Mouse (Mus musculus) myocyte (in vitro differentiated cells): Measurements from ENCODE around the gene Popdc3. TPM values are rescaled to one million over a fixed set of nuclear protein-coding genes. Genes with fewer than 3 reads are reported as not detected.

ENCODE experiments used
- H3K27me3 ChIP-seq: one replicate; pipeline ENCODE4 v1.6.1; 2011; ENCODE audit not compliant: control insufficient read depth, insufficient read depth, insufficient read length
- H3K36me3 ChIP-seq: one replicate; pipeline ENCODE4 v1.6.1; 2011; ENCODE audit not compliant: control insufficient read depth, insufficient read depth
- H3K4me2 ChIP-seq: one replicate; pipeline ENCODE4 v1.6.1; 2011; ENCODE audit warnings: low read depth, control low read depth
- H3K4me3 ChIP-seq: one replicate; pipeline ENCODE4 v1.5.1; 2011; ENCODE audit warnings: mild to moderate bottlenecking, control low read depth, moderate library complexity
- H3K79me2 ChIP-seq: one replicate; pipeline ENCODE4 v1.6.1; 2011; ENCODE audit not compliant: control insufficient read depth, insufficient read depth
- H3ac ChIP-seq: one replicate; pipeline ENCODE4 v1.6.1; 2011; ENCODE audit not compliant: control insufficient read depth, insufficient read length
- CEBPB ChIP-seq: IDR thresholded peaks from 2 replicates; pipeline ENCODE4 v1.6.1; 2011; ENCODE audit warnings: mild to moderate bottlenecking, moderate library complexity; ENCODE audit not compliant: poor library complexity, insufficient read depth, severe bottlenecking
- E2F4 ChIP-seq: IDR thresholded peaks from one replicate; pipeline ENCODE4 v1.6.1; 2011; ENCODE audit warnings: mild to moderate bottlenecking, control low read depth, moderate library complexity; ENCODE audit not compliant: insufficient read depth
- MAX ChIP-seq: IDR thresholded peaks from one replicate; pipeline ENCODE4 v1.6.1; 2011; ENCODE audit warnings: low read depth, mild to moderate bottlenecking, control low read depth
- MYOD1 ChIP-seq, 3 experiments: IDR thresholded peaks; one replicate each; pipeline ENCODE4 v1.6.1; 2011; ENCODE audit warnings: control low read depth in 2 of 3, low read depth in 2 of 3, mild to moderate bottlenecking in 2 of 3, moderate library complexity in 1 of 3; ENCODE audit not compliant: insufficient read length in 2 of 3, control insufficient read depth in 1 of 3
- MYOG ChIP-seq, 3 experiments: IDR thresholded peaks; one replicate each; pipeline ENCODE4 v1.6.1; 2011; ENCODE audit warnings: control low read depth in 2 of 3, low read depth in 2 of 3, mild to moderate bottlenecking in 2 of 3; ENCODE audit not compliant: insufficient read length in 2 of 3, control insufficient read depth in 1 of 3, insufficient read depth in 1 of 3
- POLR2A ChIP-seq: IDR thresholded peaks from one replicate; pipeline ENCODE4 v1.6.1; 2011; ENCODE audit warnings: low read depth, mild to moderate bottlenecking, control low read depth, moderate library complexity; ENCODE audit not compliant: insufficient read length
- POLR2AphosphoS2 ChIP-seq: IDR thresholded peaks from one replicate; pipeline ENCODE4 v1.6.1; 2011; ENCODE audit warnings: low read depth, control low read depth; ENCODE audit not compliant: insufficient read length
- REST ChIP-seq: IDR thresholded peaks from one replicate; pipeline ENCODE4 v1.6.1; 2011; ENCODE audit warnings: mild to moderate bottlenecking, control low read depth, moderate library complexity; ENCODE audit not compliant: insufficient read depth, insufficient read length
- SRF ChIP-seq: IDR thresholded peaks from one replicate; pipeline ENCODE4 v1.6.1; 2011; ENCODE audit warnings: low read depth; ENCODE audit not compliant: control insufficient read depth, insufficient read length
- TCF12 ChIP-seq: IDR thresholded peaks from one replicate; pipeline ENCODE4 v1.6.1; 2011; ENCODE audit warnings: mild to moderate bottlenecking, control low read depth; ENCODE audit not compliant: poor library complexity, insufficient read depth, severe bottlenecking
- TCF3 ChIP-seq: IDR thresholded peaks from one replicate; pipeline ENCODE4 v1.6.1; 2011; ENCODE audit warnings: low read depth, control low read depth; ENCODE audit not compliant: insufficient read length
- USF1 ChIP-seq: IDR thresholded peaks from one replicate; pipeline ENCODE4 v1.6.1; 2011; ENCODE audit warnings: low read depth, mild to moderate bottlenecking, control low read depth, moderate library complexity
- polyA plus RNA-seq: library from polyadenylated mRNA; unstranded; fragments of >200 nt; fragmentation: generic; extraction: Trizol; gene quantifications from one replicate; pipeline ENCODE4 v1.2.1, GENCODE M21; 2012; ENCODE audit warnings: missing spikeins

The Popdc3 gene
- polyA plus RNA-seq, 1 experiment, result 122 TPM

DNA sequence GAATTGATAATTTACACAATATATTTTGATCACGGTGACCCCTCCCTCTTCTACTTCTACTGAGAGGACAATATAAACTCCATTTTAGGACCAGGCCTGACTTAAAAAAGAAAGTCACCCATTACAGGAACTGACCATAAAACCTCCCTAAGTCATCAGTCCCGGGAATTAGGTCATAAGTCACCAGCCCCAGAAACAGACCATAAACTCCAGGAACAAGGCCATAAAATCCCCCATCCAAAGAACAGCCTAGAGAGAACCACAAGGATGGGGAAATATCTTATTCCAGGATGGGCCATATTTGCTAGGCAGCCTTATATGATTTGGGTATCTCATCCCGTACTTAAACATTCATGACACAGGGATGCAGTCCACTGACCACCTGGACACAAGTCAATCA is 3.6 kb upstream of the Popdc3 start:
- Histone ChIP-seq H3K79me2 (no peaks in the 10 kb centered on the region), H3K36me3 (no peaks in the 10 kb centered on the region), H3K4me2 (no peak overlapping the region), H3ac (no peak overlapping the region), H3K27me3 (no peaks in the 10 kb centered on the region), H3K4me3 (no peak overlapping the region)
- TF ChIP-seq POLR2A (no peak), MYOG (IDR thresholded peaks at IDR 0.05; ENCODE audit: control insufficient read depth in 1 of 3, insufficient read depth in 1 of 3, insufficient read length in 2 of 3, low read depth in 2 of 3) (no peak), TCF12 (no peak), CEBPB (no peak)

DNA sequence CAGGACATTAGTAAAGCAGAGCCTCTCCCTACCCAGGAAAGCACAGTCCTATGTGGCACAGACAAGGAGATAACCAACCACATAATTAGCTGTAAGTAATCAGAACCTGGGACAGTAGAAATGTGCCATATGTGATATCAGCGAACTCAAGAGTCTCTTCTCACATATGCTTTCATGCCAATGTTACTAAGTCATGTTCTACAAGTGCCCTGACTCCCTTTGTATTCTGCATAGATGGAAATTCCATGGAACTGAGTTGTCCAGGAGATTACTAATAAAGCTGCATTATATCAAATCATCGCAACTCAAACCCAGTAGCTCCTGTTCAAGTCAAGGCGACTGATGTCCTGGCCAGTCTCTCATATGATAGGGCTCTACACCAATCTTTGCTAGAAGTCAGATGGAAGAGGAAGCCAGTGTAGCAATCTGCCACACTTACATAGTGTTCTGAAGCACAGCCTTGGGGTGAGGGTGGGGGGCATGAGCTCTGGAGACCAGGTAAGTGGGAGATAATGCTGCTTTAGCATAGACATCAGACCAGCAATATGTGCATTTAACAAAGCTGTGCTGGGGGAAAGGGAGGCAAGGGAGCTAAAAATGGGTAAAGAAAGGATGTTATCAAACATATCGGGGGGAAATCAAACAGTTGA is 2.9 kb downstream of the Popdc3 start:
- Histone ChIP-seq H3K27me3 (no peaks in the 10 kb centered on the region), H3ac (no peak overlapping the region), H3K36me3 (no peaks in the 10 kb centered on the region), H3K4me2 (no peak overlapping the region), H3K79me2 (no peaks in the 10 kb centered on the region), H3K4me3 (no peak overlapping the region)
- TF ChIP-seq REST, result no peak
- TF ChIP-seq MYOD1 (IDR thresholded peaks at IDR 0.05; ENCODE audit: control insufficient read depth in 1 of 3, insufficient read length in 2 of 3, low read depth in 2 of 3), result no peak
- no peak for TF ChIP-seq POLR2A
- no peak for TF ChIP-seq CEBPB
- TF ChIP-seq MAX, result no peak

DNA sequence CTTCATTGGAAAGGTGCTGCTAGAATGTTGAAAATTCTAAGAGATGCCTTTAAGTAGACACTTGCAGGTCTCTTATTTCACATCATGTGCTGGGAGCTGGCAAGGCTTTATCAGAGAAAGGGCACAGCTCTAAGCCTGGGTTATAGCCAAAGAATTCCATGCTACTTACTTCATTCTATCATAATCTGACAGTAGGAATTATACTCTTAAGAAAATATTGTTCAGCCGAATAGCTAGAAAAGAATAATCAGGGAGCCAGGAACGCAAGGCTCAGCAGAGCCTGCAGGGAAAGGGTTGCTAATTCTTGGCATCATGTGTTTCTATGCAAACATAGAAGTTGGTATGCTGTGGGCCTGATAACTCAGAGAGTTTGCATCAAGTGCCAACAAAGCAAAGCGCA is 3.4 kb downstream of the Popdc3 start:
- Histone ChIP-seq H3K4me2 (peak overlapping the region; percentile 12), H3ac (no peak overlapping the region), H3K27me3 (no peaks in the 10 kb centered on the region), H3K4me3 (no peak overlapping the region), H3K36me3 (no peaks in the 10 kb centered on the region), H3K79me2 (no peaks in the 10 kb centered on the region)
- peak; percentile 55 for TF ChIP-seq USF1
- TF ChIP-seq MYOD1 (IDR thresholded peaks at IDR 0.05; ENCODE audit: control insufficient read depth in 1 of 3, insufficient read length in 2 of 3, low read depth in 2 of 3), result no peak

- Histone ChIP-seq H3K4me2 (no peak overlapping the region), H3ac (no peak overlapping the region), H3K4me3 (no peak overlapping the region), H3K27me3 (no peaks in the 10 kb centered on the region), H3K79me2 (no peaks in the 10 kb centered on the region), H3K36me3 (no peaks in the 10 kb centered on the region)
- TF ChIP-seq POLR2AphosphoS2 (no peak), USF1 (no peak), TCF3 (no peak), SRF (no peak)
These were observed 7.6 kb downstream of the Popdc3 start for GRCm38 (mm10) chr10:45185457-45185856.

- Histone ChIP-seq H3K4me2 (no peak overlapping the region), H3K27me3 (no peaks in the 10 kb centered on the region), H3K4me3 (no peak overlapping the region), H3K36me3 (no peaks in the 10 kb centered on the region), H3ac (no peak overlapping the region), H3K79me2 (no peaks in the 10 kb centered on the region)
- TF ChIP-seq MAX, result no peak
- no peak for TF ChIP-seq TCF3
- no peak for TF ChIP-seq USF1
- TF ChIP-seq TCF12, result no peak
- no peak for TF ChIP-seq MYOD1 (IDR thresholded peaks at IDR 0.05; ENCODE audit: control insufficient read depth in 1 of 3, insufficient read length in 2 of 3, low read depth in 2 of 3)
- no peak for TF ChIP-seq POLR2AphosphoS2
- no peak for TF ChIP-seq REST
- TF ChIP-seq SRF, result no peak
- no peak for TF ChIP-seq E2F4
- TF ChIP-seq MYOG (IDR thresholded peaks at IDR 0.05; ENCODE audit: control insufficient read depth in 1 of 3, insufficient read depth in 1 of 3, insufficient read length in 2 of 3, low read depth in 2 of 3), result no peak
- TF ChIP-seq CEBPB, result no peak
- no peak for TF ChIP-seq POLR2A
These were observed 15.7 kb downstream of the Popdc3 start for GRCm38 (mm10) chr10:45193330-45194310.
